Mouse (Mus musculus): Measurements from ENCODE around the gene Ubxn6. TPM values are rescaled to one million over a fixed set of nuclear protein-coding genes. Genes with fewer than 3 reads are reported as not detected.

Ubxn6 gene
- total and polyA plus RNA-seq, 3 experiments: 28.2 to 42.2 TPM; not detected in 1

DNA sequence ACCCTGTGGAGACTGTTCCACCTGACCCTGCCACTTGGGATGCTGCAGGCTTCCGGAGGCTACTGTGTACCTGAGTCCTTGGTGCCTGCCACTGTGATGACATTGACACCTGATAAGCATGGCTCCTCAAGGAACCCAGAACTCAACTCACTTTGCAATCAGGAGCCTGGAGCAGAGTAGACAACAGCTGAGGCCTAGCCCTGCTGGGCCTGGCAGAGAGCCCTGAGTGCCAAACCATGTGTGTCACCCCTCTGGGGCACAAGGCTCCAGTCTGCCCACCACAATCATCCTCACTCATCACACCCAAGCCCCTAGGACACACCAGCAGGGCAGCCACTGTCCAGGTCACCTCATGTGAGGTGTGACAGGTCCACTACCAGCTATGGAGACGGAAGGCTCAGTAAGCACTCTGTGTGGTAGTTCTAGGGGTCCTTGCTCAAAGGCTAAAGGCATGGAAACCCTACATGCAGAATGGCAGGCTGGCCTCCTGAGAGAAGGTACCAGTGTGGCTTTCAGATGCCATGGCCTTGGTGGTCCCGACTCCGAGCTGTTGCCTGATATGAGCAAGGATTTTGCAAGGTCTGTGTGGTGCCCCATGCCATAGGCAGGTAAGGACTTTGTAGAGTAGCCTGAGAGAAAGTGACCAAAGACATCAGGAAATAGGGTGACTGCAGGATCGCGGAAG, 54.3 kb downstream of the Ubxn6 start:
- TF ChIP-seq ZNF384 (IDR thresholded peaks at IDR 0.05; ENCODE audit: low read depth, low read length) (no peak), KAT2A (conservative IDR thresholded peaks at IDR 0.05; ENCODE audit: low read depth, low read length) (no peak), MAZ (IDR thresholded peaks at IDR 0.05; ENCODE audit: low read depth, low read length) (no peak), CTCF (IDR thresholded peaks at IDR 0.05 in 2 of 3, conservative IDR thresholded peaks at IDR 0.05 in 1 of 3; ENCODE audit: control insufficient read depth in 1 of 3, insufficient read depth in 1 of 3, low read depth in 2 of 3, low read length in 3 of 3, poor library complexity in 1 of 3, severe bottlenecking in 1 of 3) (no peak), HCFC1 (IDR thresholded peaks at IDR 0.05; ENCODE audit: low read depth, low read length) (no peak)
- Histone ChIP-seq H3K27ac (ENCODE audit: control insufficient read depth, low read depth, low read length) (no peak overlapping the region), H3K4me1 (ENCODE audit: control insufficient read depth in 1 of 2, insufficient read depth in 2 of 2, low read length in 2 of 2) (no peaks in the 10 kb centered on the region), H3K79me2 (ENCODE audit: control insufficient read depth, insufficient read depth, low read length, poor library complexity) (peaks cover 5% of the 10 kb centered on the region), H3K9ac (ENCODE audit: control insufficient read depth, low read depth, low read length, poor library complexity, severe bottlenecking) (no peak overlapping the region), H3K36me3 (ENCODE audit: control insufficient read depth in 1 of 2, insufficient read depth in 2 of 2, low read length in 2 of 2) (peaks cover 0 to 3% of the 10 kb centered on the region in 2 experiments; a peak in 2 of 4 replicates), H3K27me3 (ENCODE audit: control insufficient read depth in 1 of 2, insufficient read depth in 2 of 2, low read length in 2 of 2) (no peaks in the 10 kb centered on the region), H3K9me3 (replicated peaks; ENCODE audit: insufficient read depth, low read length) (no peaks in the 10 kb centered on the region), H3K4me3 (ENCODE audit: control insufficient read depth in 1 of 2, insufficient read depth in 1 of 2, low read depth in 2 of 2, low read length in 2 of 2) (no peak overlapping the region)
- DNase-seq (ENCODE audit: low read depth, low spot score): no peak

GRCm38 (mm10) chr17:56018347-56019131, 56.3 kb downstream of the Ubxn6 start:
- H3K9me3 ChIP-seq (replicated peaks; ENCODE audit: insufficient read depth, low read length): no peaks in the 10 kb centered on the region
- no peak overlapping the region for H3K27ac ChIP-seq (ENCODE audit: control insufficient read depth, low read depth, low read length)
- H3K4me3 ChIP-seq (ENCODE audit: control insufficient read depth in 1 of 2, insufficient read depth in 1 of 2, low read depth in 2 of 2, low read length in 2 of 2): no peak overlapping the region
- no peak for TF ChIP-seq CHD2 (IDR thresholded peaks at IDR 0.05; ENCODE audit: low read length)
- peak; percentile 23; the same call in 1 of the 2 replicates for TF ChIP-seq SMC3 (IDR thresholded peaks at IDR 0.05; ENCODE audit: low read depth, low read length)
- no peak for TF ChIP-seq ZC3H11A (IDR thresholded peaks at IDR 0.05; ENCODE audit: low read depth, low read length)
- TF ChIP-seq ELF1 (IDR thresholded peaks at IDR 0.05; ENCODE audit: low read depth, low read length): no peak
- no peak for TF ChIP-seq TAL1 (IDR thresholded peaks at IDR 0.05; ENCODE audit: low read length)
- TF ChIP-seq CTCF (IDR thresholded peaks at IDR 0.05 in 2 of 3, conservative IDR thresholded peaks at IDR 0.05 in 1 of 3; ENCODE audit: control insufficient read depth in 1 of 3, insufficient read depth in 1 of 3, low read depth in 2 of 3, low read length in 3 of 3, poor library complexity in 1 of 3, severe bottlenecking in 1 of 3): peak in 2 of 3 experiments; percentile 30 to 39; a peak in 4 of 6 replicates
- TF ChIP-seq TCF12 (IDR thresholded peaks at IDR 0.05; ENCODE audit: low read depth, low read length): no peak
- no peak for TF ChIP-seq HCFC1 (IDR thresholded peaks at IDR 0.05; ENCODE audit: low read depth, low read length)
- H3K79me2 ChIP-seq (ENCODE audit: control insufficient read depth, insufficient read depth, low read length, poor library complexity): peaks cover 1% of the 10 kb centered on the region; the same call in 1 of the 2 replicates
- no peaks in the 10 kb centered on the region for H3K4me1 ChIP-seq (ENCODE audit: control insufficient read depth in 1 of 2, insufficient read depth in 2 of 2, low read length in 2 of 2)
- H3K36me3 ChIP-seq (ENCODE audit: control insufficient read depth in 1 of 2, insufficient read depth in 2 of 2, low read length in 2 of 2): peaks cover 0 to 3% of the 10 kb centered on the region in 2 experiments; a peak in 2 of 4 replicates
- no peak overlapping the region for H3K9ac ChIP-seq (ENCODE audit: control insufficient read depth, low read depth, low read length, poor library complexity, severe bottlenecking)
- DNase-seq (ENCODE audit: low read depth, low spot score): no peak
- no peaks in the 10 kb centered on the region for H3K27me3 ChIP-seq (ENCODE audit: control insufficient read depth in 1 of 2, insufficient read depth in 2 of 2, low read length in 2 of 2)

DNA sequence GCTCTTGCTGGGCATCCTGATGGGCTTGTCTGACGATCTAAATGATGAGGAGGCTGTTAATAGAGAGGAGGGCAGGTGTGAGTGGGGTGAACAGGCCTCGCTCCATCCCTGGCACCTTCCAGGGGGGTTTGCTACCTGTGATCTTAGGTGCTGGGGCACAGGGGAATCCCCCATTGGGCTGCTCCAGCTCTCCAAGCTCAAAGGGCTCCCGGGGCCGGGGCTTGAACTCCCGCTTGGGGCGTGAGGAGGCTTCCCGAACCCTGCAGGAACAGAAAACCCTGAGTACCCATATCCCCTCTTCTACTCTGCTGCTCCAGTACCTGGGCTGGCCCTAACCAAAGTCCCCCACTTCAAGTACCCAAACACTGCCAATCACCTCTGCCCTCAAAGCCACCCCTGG, 57.0 kb downstream of the Ubxn6 start:
- no peak overlapping the region for H3K27ac ChIP-seq (ENCODE audit: control insufficient read depth, low read depth, low read length)
- H3K4me3 ChIP-seq (ENCODE audit: control insufficient read depth in 1 of 2, insufficient read depth in 1 of 2, low read depth in 2 of 2, low read length in 2 of 2): no peak overlapping the region
- H3K79me2 ChIP-seq (ENCODE audit: control insufficient read depth, insufficient read depth, low read length, poor library complexity): no peaks in the 10 kb centered on the region
- DNase-seq (ENCODE audit: low read depth, low spot score): no peak
- no peaks in the 10 kb centered on the region for H3K9me3 ChIP-seq (replicated peaks; ENCODE audit: insufficient read depth, low read length)
- no peak overlapping the region for H3K9ac ChIP-seq (ENCODE audit: control insufficient read depth, low read depth, low read length, poor library complexity, severe bottlenecking)
- H3K4me1 ChIP-seq (ENCODE audit: control insufficient read depth in 1 of 2, insufficient read depth in 2 of 2, low read length in 2 of 2): no peaks in the 10 kb centered on the region
- TF ChIP-seq ZKSCAN1 (IDR thresholded peaks at IDR 0.05; ENCODE audit: low read depth, low read length) (no peak), UBTF (IDR thresholded peaks at IDR 0.05; ENCODE audit: borderline replicate concordance, insufficient read depth, low read depth, low read length) (no peak), MAFK (IDR thresholded peaks at IDR 0.05; ENCODE audit: borderline replicate concordance, low read depth, low read length) (no peak), CHD1 (IDR thresholded peaks at IDR 0.05; ENCODE audit: low read depth, low read length) (no peak), USF1 (IDR thresholded peaks at IDR 0.05; ENCODE audit: low read depth, low read length) (no peak), NRF1 (IDR thresholded peaks at IDR 0.05; ENCODE audit: insufficient read depth, low read depth, low read length, poor library complexity, severe bottlenecking) (no peak), GATA1 (IDR thresholded peaks at IDR 0.05; ENCODE audit: low read depth, low read length) (no peak), JUND (IDR thresholded peaks at IDR 0.05; ENCODE audit: low read depth, low read length) (no peak), ETS1 (IDR thresholded peaks at IDR 0.05; ENCODE audit: low read depth, low read length) (no peak)
- H3K36me3 ChIP-seq (ENCODE audit: control insufficient read depth in 1 of 2, insufficient read depth in 2 of 2, low read length in 2 of 2): peaks cover 0 to 3% of the 10 kb centered on the region in 2 experiments; a peak in 2 of 4 replicates
- H3K27me3 ChIP-seq (ENCODE audit: control insufficient read depth in 1 of 2, insufficient read depth in 2 of 2, low read length in 2 of 2): no peaks in the 10 kb centered on the region

All from MEL (cell line).